Mouse (Mus musculus) telencephalon, adult 2 months (tissue): ENCODE results near the gene Dscaml1.
A peak's percentile ranks its signal among the peaks of the same experiment; 100 is the strongest.

ENCODE experiments used
- DNase-seq: peaks from one replicate; pipeline ENCODE4 v3.0.0-alpha.2; 2011; ENCODE audit warnings: low read depth, low spot score

The Dscaml1 gene

GRCm38 (mm10) chr9:45632520-45632919, 206.1 kb downstream of the Dscaml1 start:
- DNase-seq: no peak

GRCm38 (mm10) chr9:45633036-45633435, 206.6 kb downstream of the Dscaml1 start:
- DNase-seq: no peak

- no peak for DNase-seq
Observed at GRCm38 (mm10) chr9:45634978-45635377, 208.6 kb downstream of the Dscaml1 start.

- DNase-seq: no peak
Observed at GRCm38 (mm10) chr9:45637346-45637745, 210.9 kb downstream of the Dscaml1 start.

- DNase-seq: no peak
Observed at GRCm38 (mm10) chr9:45638184-45638917, 211.9 kb downstream of the Dscaml1 start.

DNA sequence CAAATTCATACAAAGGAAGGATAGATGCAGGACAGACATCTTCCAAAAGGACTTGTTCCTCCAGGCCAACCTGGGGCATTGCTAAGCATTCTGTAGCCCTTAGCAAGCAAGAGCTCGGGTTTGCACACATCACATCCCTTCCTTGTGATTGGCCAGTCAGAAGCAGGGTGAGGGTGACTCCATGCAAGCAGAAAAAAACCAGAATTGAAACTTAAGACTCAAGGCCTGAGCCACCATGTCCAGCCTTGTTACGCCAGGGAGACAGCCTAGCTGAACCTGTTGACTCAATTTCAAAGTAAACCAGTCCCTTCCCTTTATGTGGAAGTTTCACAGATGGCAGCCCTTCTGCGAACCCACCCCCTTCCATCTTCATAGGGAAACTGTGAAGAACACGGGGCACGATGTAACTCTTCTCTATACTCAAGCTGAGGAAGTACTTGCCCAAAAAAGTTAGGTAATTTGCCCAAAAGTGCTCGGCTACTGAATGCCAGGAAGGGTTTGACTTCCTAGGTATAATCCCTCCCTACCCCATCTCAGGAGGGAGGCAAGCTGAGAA, 218.5 kb downstream of the Dscaml1 start:
- no peak for DNase-seq

GRCm38 (mm10) chr9:45645526-45645925, 219.1 kb downstream of the Dscaml1 start:
- no peak for DNase-seq

GRCm38 (mm10) chr9:45651078-45651809, 224.8 kb downstream of the Dscaml1 start:
- DNase-seq: no peak

DNA sequence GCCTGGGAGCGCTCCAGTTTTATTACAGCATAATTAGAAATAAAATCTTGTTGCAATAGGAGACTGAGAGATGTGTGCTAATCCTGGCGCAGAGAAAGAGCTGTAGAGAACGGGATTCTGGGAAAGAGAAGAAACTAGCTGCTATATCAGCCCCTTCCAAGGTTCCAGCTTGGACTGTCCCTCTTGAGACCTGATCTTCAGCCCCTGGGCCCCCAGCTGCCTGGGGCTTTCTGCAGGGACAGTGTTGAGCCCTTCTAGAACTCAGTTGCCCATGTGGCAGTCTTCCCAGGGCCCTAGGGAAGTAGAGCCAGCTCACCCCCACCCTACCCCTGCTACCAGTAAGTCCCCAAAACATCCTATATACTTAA, 225.4 kb downstream of the Dscaml1 start:
- no peak for DNase-seq

- no peak for DNase-seq
Observed at GRCm38 (mm10) chr9:45657172-45658062, 231.0 kb downstream of the Dscaml1 start.

- no peak for DNase-seq
Observed at GRCm38 (mm10) chr9:45660191-45660590, 233.8 kb downstream of the Dscaml1 start.

DNA sequence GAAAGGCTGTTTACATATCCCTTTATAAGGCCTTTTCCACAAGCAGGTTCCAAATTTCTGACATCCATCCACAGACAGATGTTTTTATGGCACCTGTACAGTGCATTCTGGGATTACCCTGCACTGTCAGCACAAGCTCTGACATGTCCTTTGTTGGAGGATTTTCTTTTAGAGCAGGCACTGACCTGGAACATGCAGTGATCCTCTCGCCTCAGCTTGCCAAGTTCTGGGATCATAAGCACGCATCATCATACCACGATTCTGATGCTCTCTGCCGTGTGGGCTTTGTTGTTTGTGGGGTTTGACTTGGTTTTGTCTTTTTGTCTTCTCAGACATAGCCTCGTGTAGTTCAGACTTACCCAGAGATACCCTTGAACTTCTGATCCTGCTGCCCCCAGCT, 236.0 kb downstream of the Dscaml1 start:
- DNase-seq: no peak

- DNase-seq: peak; percentile 74
Observed at GRCm38 (mm10) chr9:45663386-45664315, 237.2 kb downstream of the Dscaml1 start.

DNA sequence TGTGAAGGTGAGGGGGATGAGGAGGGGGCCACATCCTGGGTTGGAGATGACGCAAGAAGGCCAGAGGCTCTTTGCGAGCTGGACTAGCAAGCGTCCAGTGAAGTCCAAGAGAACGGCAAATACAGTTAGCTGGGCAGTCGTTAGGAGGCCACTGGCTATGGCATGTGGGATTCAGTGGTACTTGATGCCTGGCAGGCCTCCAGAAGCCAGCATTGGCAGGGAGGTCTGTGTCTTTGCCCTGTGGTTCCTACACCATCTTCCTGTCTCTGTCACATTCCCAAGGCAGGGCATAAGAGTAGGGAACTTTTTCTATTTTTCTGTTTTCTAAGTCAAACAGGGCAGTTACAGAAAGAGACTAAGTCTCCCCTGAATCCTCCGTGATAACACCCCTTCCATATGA, 237.9 kb downstream of the Dscaml1 start:
- no peak for DNase-seq

GRCm38 (mm10) chr9:45664871-45665394, 238.5 kb downstream of the Dscaml1 start:
- no peak for DNase-seq

GRCm38 (mm10) chr9:45675931-45676330, 249.5 kb downstream of the Dscaml1 start:
- no peak for DNase-seq

- no peak for DNase-seq
Observed at GRCm38 (mm10) chr9:45676578-45676977, 250.2 kb downstream of the Dscaml1 start.

DNA sequence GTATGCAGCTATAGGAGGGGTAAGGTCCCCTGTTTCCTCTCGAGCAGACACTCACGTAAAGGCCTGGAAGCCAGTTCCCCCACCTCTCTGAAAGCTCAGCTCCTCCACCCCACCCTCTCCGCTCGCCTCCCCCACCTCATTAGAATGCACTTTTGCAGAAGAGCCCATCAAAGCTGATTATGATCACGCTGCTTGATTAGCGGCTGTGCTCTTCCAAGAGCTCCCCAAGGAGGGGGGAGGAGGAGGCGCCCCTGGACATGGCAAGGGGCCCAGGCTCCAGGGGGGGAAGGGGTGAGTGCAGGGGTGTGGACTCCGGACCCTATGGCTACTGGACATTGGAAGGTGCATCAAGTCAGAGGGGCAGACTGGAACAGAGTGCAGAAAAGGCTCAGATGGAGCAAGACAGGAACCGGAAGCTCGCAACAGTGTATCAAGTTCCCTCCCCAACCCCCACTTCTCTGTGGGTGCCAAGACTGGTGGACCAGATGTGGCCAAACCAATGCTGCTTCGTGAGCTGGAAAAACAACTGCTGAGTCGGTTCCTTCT, 250.9 kb downstream of the Dscaml1 start:
- no peak for DNase-seq

DNA sequence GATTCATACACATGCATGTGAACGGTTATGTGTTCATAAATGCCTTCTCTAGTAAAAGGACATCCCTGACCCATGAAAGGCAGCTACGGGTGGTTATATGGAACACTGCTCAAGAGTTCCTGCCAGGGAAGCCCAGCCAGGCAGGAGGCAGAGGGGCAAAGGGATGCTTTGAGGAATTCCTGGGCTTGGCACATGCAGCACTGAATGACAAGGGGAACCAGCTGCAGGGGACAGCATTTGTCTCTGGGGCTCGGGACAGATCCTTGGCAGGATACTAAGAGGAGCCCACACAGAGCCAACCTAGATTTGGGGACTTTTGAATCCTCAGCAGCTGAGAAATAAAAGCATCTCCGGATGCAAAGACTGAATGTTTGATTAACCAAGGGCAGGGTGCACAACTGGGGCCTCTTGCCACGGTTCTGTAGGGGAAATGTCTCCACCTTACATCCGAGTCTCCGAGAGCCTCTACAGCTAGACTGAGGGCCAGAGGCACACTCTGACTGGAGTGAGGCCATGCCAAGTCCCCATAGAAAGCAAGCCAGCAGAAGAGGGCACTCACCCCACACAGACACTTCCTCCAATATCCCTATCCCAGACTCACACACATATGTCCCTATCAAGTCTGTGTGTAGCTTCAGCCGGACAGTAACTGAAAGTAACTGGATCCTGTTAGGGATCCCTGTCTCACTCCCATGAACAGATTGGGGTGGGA, 251.7 kb downstream of the Dscaml1 start:
- no peak for DNase-seq

GRCm38 (mm10) chr9:45678664-45679026, 252.2 kb downstream of the Dscaml1 start:
- DNase-seq: no peak
